Mouse (Mus musculus) thymus, postnatal 36 days (tissue): ENCODE results near the gene March6.
A peak's percentile ranks its signal among the peaks of the same experiment; 100 is the strongest.

Experiments used
- DNase-seq, 2 experiments: peaks; one replicate each; pipeline ENCODE4 v3.0.0; 2022; ENCODE audit warnings: mixed read lengths in 2 of 2

Gene March6

DNA sequence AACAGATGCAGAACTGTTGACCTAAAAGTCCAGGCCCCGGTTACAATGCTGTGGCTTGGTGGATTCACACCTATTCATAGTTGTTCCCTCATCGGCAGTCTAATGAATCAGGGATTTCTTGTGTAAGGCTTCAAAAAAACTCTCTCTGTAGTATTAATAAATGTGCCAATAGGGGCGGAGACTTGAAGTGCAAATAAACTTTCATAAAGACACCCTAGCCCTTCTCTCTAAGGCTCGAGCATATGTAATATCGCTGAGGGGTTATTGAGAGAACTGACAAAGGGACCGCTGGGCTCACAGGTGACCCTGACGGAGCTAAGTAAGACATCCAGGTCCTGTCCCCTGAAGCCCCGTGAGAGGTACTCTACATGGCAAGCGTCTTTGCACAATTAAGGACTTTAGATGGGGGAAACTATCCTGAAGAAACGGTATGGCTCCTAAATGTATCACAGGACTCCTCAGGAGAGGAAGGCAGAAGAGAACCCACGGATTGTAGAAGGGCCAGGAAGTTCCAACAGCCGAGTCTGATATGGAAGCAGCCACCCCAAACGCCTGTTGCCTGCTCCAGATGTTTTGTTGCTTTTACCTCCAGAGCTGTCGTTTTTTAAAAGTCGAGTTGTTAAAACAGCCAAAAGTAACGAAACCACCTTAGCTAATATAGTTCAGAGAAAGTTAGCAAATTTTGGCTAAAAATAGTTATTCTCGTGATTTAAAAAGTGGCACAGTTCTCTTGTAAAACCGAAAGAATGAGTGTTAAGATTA is 78.3 kb downstream of the March6 start:
- no peak for DNase-seq

DNA sequence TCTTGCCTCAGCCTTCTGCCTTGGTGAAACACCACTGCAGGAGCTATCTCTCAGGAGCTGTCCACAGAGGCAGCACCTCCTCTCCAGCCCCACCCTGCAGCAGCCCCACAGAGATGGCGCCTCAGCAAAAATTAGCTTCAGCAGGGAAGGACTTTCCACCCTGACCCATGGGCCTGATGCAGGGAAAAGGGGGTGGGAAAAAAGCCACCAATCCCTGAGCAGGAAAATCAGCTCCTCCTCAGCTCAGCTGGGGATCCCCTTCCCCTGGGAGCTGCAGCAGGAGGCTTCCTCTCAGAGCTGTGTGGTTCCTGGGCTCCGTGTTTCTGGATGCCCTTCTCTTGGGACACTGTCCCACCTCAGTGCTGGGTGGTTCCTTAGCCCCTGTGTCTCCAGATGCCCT is 81.1 kb downstream of the March6 start:
- DNase-seq: no peak

DNA sequence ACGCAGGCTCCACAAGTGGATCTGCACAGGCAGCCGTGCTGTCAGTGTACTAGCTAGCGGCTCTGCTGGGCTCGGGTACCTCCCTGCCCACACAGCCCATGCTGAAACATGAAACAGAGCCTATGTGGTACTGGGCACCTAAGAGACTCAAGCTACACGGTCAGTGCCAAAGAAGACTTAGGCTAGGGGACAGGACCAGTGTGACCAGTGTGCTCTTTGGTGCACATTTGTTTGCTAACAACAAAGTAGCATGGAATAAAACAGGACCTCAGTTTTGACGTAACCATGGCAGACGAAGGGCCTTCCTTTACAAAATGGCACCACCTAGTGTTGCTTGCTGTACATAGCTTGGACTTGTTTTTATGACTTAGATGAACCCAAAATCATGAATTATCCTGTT is 83.7 kb downstream of the March6 start:
- no peak for DNase-seq

- DNase-seq: no peak
Observed at GRCm38 (mm10) chr15:31442698-31443097, 88.2 kb downstream of the March6 start.

GRCm38 (mm10) chr15:31441996-31442395 is 88.9 kb downstream of the March6 start:
- no peak for DNase-seq

- no peak for DNase-seq
Observed at GRCm38 (mm10) chr15:31436811-31437210, 94.0 kb downstream of the March6 start.

- DNase-seq: no peak
Observed at GRCm38 (mm10) chr15:31436083-31436482, 94.8 kb downstream of the March6 start.

GRCm38 (mm10) chr15:31433768-31434167 is 97.1 kb downstream of the March6 start:
- no peak for DNase-seq

GRCm38 (mm10) chr15:31431847-31432246 is 99.0 kb downstream of the March6 start:
- DNase-seq: no peak

DNA sequence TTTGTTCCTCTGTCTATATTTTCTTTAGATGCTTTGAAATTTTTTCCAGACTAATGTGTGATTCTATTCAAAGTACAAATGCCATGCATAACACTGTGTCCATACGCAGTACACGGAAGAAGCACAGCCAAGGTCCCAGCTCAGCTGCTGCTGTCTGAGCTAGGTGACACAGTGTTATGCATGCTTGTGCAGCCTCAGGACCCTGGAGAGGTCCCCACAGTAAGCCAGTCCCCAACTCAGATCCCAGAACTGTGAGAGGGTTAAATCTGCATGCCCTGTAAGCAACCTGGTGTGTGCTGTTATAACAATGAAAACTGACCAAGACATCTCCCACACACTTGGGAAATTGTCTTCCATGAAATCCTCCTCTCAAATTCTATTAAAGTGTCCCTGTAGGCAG is 100.8 kb downstream of the March6 start:
- no peak for DNase-seq

- no peak for DNase-seq
Observed at GRCm38 (mm10) chr15:31429429-31429828, 101.4 kb downstream of the March6 start.

DNA sequence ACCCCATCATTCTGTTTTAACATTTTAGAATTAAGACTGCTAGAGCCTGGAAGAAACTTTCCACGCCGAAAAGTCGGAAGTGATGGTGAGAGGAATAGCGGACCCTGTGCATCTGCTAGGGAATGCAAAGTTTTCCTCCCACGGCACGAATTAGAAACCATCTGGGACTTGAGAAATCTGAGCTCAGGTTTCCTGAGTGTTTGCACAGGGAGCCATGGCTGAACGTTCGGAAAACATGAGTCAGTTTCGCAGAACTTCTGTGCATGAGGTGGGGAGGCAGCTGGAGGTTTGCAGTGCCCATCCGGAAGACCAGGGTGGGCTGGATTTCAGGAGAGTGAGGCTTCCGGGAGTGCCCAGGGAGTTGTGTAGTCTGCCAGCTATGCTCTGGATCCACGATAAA is 102.3 kb downstream of the March6 start:
- DNase-seq: no peak

DNA sequence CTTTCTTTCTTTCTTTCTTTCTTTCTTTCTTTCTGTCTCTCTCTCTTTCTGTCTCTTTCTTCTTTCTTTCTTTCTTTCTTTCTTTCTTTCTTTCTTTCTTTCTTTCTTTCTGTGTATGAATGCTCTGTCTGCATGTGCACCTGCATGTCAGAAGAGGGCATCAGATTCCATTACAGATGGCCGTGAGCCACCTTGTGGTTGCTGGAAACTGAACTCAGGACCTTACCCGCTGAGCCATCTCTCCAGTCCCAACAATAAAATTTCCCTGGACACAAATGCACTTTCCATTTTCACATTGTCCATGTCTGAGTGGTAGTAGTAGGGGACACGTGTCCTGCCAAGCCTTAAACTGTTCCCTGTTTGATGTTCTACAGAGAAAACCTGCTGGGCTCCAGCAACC is 103.5 kb downstream of the March6 start:
- DNase-seq: no peak

GRCm38 (mm10) chr15:31426066-31426706 is 104.7 kb downstream of the March6 start:
- no peak for DNase-seq

- DNase-seq: no peak
Observed at GRCm38 (mm10) chr15:31422649-31423369, 108.0 kb downstream of the March6 start.

- peak; percentile 24 to 32 for DNase-seq
Observed at GRCm38 (mm10) chr15:31419037-31419436, 111.8 kb downstream of the March6 start.

DNA sequence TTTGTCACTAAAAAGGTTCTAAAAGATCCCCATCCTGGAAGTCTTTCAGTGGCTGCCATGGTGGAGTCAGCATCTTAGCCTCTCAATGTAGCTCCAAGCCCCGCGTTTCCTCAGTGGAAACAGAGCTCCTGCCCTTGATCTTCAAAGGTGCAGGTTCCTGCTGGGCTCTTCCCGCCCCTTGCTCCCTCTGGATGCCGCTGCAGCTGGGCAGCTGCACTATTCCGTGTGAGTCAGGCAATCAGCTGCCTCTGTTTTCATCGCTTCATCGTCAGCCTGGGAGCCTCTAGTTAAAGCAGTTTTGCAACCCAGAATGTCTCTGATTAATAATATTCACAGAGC is 112.2 kb downstream of the March6 start:
- DNase-seq: no peak

- peak; percentile 8 to 9 for DNase-seq
Observed at GRCm38 (mm10) chr15:31417796-31418685, 112.8 kb downstream of the March6 start.

GRCm38 (mm10) chr15:31417409-31417795 is 113.5 kb downstream of the March6 start:
- DNase-seq: no peak

- DNase-seq: no peak
Observed at GRCm38 (mm10) chr15:31415181-31415580, 115.7 kb downstream of the March6 start.

DNA sequence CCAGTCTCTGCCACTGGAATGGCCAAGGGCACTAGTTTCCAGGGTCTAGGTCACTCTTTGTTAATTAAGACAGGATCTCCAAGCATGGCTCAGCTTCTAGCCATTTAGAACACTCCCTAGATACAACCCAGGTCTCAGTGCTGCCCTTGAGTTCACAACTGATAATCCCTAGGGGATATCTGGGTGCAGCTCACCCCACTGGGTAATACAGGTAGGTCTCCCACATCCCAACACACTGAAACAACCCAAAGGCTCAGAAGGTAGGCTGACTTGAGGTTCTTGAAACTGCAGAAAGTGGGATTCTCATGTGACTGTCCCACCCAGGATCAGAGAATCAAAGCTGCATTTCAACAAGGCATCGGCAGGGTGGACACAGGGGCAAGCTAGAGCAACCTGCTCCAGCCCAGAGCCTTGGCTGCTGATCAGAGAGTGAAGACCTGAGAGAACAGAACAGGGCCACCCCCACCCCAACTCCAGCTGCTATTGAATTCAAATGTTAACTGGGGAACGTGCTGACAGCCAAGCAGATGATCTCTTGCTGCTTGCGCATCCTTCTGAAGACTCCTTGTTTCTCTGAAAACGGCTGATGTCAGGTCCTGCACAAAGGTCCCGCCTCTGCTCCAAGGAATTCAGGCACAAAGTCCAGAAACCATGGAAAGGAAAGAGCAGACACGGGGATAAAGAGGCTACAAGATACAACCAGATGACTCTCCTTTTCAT is 116.5 kb downstream of the March6 start:
- no peak for DNase-seq

DNA sequence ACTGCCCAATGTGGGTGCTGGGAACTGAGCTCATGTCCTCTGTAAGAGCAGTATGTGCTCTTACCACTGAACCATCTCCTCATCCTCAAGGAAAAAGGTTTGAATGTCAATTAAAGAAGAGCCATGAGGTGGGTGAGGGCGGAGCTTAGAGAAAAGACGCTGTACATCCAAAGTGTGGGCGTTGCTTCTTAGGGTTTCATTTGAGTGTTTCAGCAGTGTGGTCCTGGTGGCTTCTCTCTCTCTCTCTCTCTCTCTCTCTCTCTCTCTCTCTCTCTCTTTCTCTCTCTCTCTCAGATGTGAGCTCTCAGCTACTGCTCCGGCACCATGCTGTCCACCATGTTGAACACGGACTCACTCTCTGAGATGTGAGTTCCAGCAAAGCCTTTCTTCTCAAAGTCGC is 117.2 kb downstream of the March6 start:
- no peak for DNase-seq
